Mouse (Mus musculus): ENCODE measurements at regions not wholly inside any gene's neighbourhood (a gene's known extent, or its start where the extent isn't known, plus 50 kb on each side); places are given as distances from the start of the nearest gene placed in this dataset.

DNA sequence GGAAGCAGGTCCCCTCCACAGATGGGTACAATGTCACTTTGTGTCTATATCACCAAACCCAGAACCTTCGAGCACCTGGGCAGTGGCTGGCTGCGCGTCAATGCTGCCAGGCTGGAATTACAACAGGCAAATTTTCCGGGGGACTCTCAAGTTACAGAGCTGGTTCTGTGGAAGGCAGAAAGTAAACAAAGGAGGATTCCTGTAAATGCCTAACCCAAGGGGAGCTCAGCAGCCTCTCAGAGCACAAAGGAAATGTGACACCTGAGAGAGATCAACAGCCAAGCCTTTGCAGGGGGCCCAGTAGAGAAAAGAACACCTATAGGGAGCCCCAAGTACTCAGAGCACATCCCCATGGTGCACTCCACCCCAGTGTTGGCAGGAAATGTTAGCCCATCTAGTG is 70.7 kb downstream of the Setd4 start:
- Histone ChIP-seq H3K27me3 (ENCODE audit: insufficient read depth, poor library complexity, severe bottlenecking) (no peaks in the 10 kb centered on the region), H3K4me1 (replicated peaks) (peaks cover 7% of the 10 kb centered on the region; the same call in 1 of the 2 replicates), H3K36me3 (no peaks in the 10 kb centered on the region), H3K27ac (no peak overlapping the region), H3K9me3 (no peaks in the 10 kb centered on the region), H3K4me3 (no peak overlapping the region)
- DNase-seq (ENCODE audit: low spot score) = no peak
- 20% methylated on average over 4 of the region's 4 CpGs for WGBS

DNA sequence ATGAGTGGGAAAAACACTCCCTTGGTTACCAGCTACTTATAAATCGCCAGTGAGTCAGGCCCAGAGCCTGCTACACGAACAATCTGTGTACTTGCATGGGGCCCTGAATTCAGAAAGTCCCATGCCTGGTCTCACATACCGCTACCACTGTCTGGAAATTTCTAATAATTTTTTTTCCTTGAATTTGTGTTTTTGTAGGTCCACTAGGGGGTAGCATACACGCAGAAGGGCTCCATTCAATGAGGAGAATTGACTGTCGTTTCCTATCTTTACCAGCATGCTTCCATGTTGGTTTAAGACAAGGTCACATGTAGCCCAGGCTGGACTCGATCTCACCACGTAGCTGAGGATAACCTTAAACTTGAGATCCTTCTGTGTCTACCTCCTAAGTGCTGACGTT is 71.9 kb downstream of the Setd4 start:
- H3K9me3 ChIP-seq = no peaks in the 10 kb centered on the region
- no peak overlapping the region for H3K27ac ChIP-seq
- no peaks in the 10 kb centered on the region for H3K27me3 ChIP-seq (ENCODE audit: insufficient read depth, poor library complexity, severe bottlenecking)
- peaks cover 11% of the 10 kb centered on the region; the same call in 1 of the 2 replicates for H3K4me1 ChIP-seq (replicated peaks)
- DNase-seq (ENCODE audit: low spot score) = no peak
- 78% methylated on average over 8 of the region's 8 CpGs for WGBS
- H3K36me3 ChIP-seq = no peaks in the 10 kb centered on the region
- H3K4me3 ChIP-seq = no peak overlapping the region

DNA sequence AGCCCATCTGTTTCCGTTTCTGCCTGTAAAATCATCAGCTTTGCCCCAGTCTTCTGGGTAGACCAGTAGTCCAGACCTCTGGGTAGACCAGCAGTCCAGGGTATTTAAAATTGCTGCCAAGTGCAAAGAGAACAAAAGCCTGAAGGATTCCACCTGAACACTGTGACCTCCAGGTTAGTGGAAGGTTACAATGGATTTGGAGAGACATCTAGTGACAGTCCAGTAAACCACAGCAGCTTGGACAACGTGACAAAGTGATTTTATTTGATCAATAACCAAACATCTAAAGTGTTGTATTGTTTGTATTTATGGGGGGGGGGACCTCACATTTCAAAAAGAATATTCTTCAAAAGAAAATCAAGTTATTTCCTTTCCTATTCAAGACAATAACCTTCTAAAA is 81.4 kb downstream of the Setd4 start:
- Histone ChIP-seq H3K9me3 (no peaks in the 10 kb centered on the region), H3K36me3 (no peaks in the 10 kb centered on the region), H3K27me3 (ENCODE audit: insufficient read depth, poor library complexity, severe bottlenecking) (no peaks in the 10 kb centered on the region), H3K4me1 (replicated peaks) (0 out of 2 replicates have a peak, but pooled peaks cover under 1% of the 10 kb centered on the region), H3K27ac (no peak overlapping the region), H3K4me3 (no peak overlapping the region)
- no peak for DNase-seq (ENCODE audit: low spot score)
- 79% methylated on average over 2 of the region's 2 CpGs for WGBS

DNA sequence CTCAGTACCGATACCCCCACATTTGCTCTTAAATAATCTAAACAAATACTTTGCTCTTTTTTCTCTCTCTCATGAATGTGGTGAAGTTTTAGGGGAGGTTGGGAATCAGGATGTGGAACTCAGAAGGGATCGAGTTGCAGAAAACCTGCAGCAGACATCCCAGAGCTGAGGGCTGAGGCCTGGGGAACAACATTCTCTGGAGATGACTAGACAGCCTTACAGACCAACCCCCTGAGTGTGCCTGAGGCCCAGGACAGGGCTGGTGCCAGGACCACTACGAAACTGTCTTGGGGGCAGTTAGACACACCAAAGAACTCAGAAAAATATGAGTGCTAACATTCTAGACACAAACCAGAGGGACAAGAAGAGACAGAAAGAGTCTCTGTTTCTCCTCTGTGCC is 83.4 kb downstream of the Setd4 start:
- Histone ChIP-seq H3K4me3 (no peak overlapping the region), H3K9me3 (no peaks in the 10 kb centered on the region), H3K27ac (no peak overlapping the region), H3K27me3 (ENCODE audit: insufficient read depth, poor library complexity, severe bottlenecking) (no peaks in the 10 kb centered on the region), H3K36me3 (no peaks in the 10 kb centered on the region), H3K4me1 (replicated peaks) (peaks cover under 1% of the 10 kb centered on the region; the same call in 1 of the 2 replicates)
- 80% methylated on average over 3 of the region's 3 CpGs for WGBS
- no peak for DNase-seq (ENCODE audit: low spot score)

DNA sequence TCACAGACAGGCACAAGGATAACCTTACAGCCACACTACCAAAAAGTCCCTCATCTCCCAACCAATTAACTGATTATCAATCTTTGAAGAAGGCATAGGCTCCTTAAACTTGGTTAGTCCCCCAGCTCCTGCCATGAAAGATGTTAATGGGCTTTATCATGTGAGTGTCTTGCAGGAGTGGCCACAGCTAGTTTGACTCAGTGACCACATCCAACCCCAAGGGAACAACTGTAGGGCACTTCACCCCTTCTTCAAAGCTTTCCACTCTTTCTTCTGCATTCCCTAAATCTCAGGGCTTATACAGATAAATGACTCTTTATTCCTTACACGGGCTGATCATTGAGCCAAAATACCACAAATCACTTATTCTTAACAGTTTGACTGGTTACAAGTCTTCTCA is 85.2 kb downstream of the Setd4 start:
- no peak for DNase-seq (ENCODE audit: low spot score)
- Histone ChIP-seq H3K4me1 (replicated peaks) (peaks cover 8% of the 10 kb centered on the region; the same call in 1 of the 2 replicates), H3K9me3 (no peaks in the 10 kb centered on the region), H3K27ac (no peak overlapping the region), H3K27me3 (ENCODE audit: insufficient read depth, poor library complexity, severe bottlenecking) (no peaks in the 10 kb centered on the region), H3K4me3 (no peak overlapping the region), H3K36me3 (no peaks in the 10 kb centered on the region)
- 84% methylated on average over 1 of the region's 1 CpGs for WGBS

DNA sequence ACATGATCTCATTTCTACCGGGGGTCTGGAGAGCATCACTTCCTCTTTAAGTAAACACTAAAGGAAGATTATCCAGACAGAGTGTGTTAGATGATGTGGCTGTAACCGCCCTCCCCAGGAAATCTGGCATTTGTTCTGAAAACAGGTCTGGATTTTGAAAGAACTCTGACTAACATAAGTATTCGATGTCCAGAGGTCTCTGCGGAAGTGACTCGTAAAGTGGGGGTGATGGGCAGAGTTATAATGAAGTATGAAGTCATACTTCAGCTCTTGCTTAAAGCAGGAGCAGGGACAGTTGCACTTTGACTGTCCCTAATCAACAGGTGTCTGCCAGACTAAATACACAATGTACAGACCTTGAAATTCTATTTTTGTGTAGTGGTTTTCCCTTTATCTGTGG is 87.1 kb downstream of the Setd4 start:
- Histone ChIP-seq H3K9me3 (no peaks in the 10 kb centered on the region), H3K36me3 (no peaks in the 10 kb centered on the region), H3K27ac (no peak overlapping the region), H3K4me3 (no peak overlapping the region), H3K27me3 (ENCODE audit: insufficient read depth, poor library complexity, severe bottlenecking) (no peaks in the 10 kb centered on the region), H3K4me1 (replicated peaks) (peaks cover 14% of the 10 kb centered on the region)
- no peak for DNase-seq (ENCODE audit: low spot score)
- 88% methylated on average over 5 of the region's 5 CpGs for WGBS

DNA sequence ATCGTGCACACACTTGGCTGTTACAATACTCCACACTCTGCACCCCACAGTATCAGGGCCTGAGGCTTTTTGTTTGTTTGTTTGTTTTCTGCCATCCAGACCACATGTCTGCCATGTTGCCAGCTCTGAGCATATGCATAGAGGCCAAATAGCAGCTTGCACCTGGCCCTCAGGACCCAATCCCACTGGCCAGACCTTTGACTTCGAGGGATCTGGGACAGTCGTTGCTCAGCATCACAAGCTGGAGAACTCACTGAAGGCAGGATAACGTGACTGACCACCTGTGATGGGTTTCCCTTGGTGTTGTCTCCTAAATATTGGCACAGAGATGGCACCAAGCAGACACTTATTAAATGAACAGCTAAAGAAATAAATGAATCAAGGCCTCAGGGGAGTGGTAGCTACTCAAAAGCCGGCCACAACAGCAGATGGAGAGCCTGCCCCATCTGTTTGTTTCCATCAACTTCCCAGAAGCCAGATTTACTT is 88.4 kb downstream of the Setd4 start:
- H3K27me3 ChIP-seq (ENCODE audit: insufficient read depth, poor library complexity, severe bottlenecking) = no peaks in the 10 kb centered on the region
- no peak for DNase-seq (ENCODE audit: low spot score)
- no peak overlapping the region for H3K4me3 ChIP-seq
- H3K4me1 ChIP-seq (replicated peaks) = peaks cover 14% of the 10 kb centered on the region
- H3K27ac ChIP-seq = peak overlapping the region; percentile 13; the same call in 1 of the 2 replicates
- H3K36me3 ChIP-seq = no peaks in the 10 kb centered on the region
- H3K9me3 ChIP-seq = no peaks in the 10 kb centered on the region
- WGBS = 73% methylated on average over 5 of the region's 5 CpGs

DNA sequence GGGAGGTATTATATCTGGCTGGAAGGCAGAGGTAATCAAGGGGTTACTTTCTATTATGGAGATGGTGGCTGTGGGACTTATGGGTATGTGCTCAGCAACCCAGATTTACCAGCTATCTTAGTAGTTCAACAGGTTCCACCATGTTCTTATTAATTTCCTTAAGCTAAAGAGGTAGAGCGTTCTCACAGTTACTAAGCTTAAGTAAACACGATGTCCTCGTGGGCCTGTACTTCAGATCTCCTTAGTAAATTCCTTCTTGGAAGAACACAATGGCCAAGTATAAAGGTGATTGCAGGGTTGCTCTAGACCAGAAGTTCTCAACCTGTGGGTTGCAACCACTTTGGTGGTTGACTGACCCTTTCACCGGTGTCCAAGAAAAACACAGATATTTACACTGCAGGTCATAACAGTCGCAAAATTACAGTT is 90.2 kb downstream of the Setd4 start:
- Histone ChIP-seq H3K4me1 (replicated peaks) (peaks cover 14% of the 10 kb centered on the region), H3K4me3 (no peak overlapping the region), H3K27ac (no peak overlapping the region), H3K36me3 (no peaks in the 10 kb centered on the region), H3K27me3 (ENCODE audit: insufficient read depth, poor library complexity, severe bottlenecking) (no peaks in the 10 kb centered on the region), H3K9me3 (no peaks in the 10 kb centered on the region)
- DNase-seq (ENCODE audit: low spot score) = no peak
- WGBS = 88% methylated on average over 5 of the region's 5 CpGs

DNA sequence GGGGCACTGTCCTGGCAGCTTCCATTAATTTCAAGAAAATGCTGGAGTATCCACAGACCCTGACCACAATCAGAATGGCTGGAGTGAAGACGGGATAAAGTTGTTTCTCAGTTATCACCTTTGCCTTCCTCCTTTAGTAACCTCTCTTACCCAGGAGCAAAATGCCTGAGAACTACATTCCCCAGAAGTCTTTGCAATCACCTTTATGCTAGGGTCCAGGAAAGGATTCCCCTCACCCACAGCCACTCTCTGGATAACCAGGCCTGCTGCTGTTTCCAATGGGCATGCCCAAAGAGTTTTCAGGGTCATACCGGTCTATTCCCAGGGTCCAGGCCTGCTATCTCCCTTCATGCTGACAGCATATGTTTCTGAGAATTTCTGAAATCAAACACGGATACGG is 91.9 kb downstream of the Setd4 start:
- H3K36me3 ChIP-seq = no peaks in the 10 kb centered on the region
- no peak overlapping the region for H3K4me3 ChIP-seq
- no peaks in the 10 kb centered on the region for H3K27me3 ChIP-seq (ENCODE audit: insufficient read depth, poor library complexity, severe bottlenecking)
- peaks cover 5% of the 10 kb centered on the region; the same call in 1 of the 2 replicates for H3K9me3 ChIP-seq
- H3K4me1 ChIP-seq (replicated peaks) = peaks cover 14% of the 10 kb centered on the region
- H3K27ac ChIP-seq = no peak overlapping the region
- DNase-seq (ENCODE audit: low spot score) = no peak
- 84% methylated on average over 4 of the region's 4 CpGs for WGBS

DNA sequence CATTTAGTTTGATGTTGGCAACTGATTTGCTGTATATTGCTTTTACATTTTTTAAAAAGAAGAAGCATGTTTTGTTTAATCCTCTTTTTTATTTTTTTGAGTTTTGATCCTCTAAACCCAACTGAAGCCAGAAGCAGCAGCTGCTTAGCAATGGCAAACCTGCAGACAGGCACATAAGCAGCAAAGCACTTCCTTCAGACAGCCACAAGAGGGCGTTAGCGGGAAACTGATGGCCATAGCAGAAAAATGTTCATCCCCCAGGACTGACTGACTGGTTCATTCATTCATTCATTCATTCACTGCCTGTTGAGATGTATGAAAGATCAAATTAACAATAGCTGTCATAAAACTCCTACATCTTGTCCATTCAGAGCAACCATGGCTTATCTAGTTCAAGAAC is 92.3 kb downstream of the Setd4 start:
- no peak overlapping the region for H3K4me3 ChIP-seq
- H3K27ac ChIP-seq = no peak overlapping the region
- H3K9me3 ChIP-seq = peaks cover 5% of the 10 kb centered on the region; the same call in 1 of the 2 replicates
- peaks cover 14% of the 10 kb centered on the region for H3K4me1 ChIP-seq (replicated peaks)
- 0% methylated on average over 2 of the region's 2 CpGs for WGBS
- no peak for DNase-seq (ENCODE audit: low spot score)
- H3K27me3 ChIP-seq (ENCODE audit: insufficient read depth, poor library complexity, severe bottlenecking) = no peaks in the 10 kb centered on the region
- no peaks in the 10 kb centered on the region for H3K36me3 ChIP-seq

DNA sequence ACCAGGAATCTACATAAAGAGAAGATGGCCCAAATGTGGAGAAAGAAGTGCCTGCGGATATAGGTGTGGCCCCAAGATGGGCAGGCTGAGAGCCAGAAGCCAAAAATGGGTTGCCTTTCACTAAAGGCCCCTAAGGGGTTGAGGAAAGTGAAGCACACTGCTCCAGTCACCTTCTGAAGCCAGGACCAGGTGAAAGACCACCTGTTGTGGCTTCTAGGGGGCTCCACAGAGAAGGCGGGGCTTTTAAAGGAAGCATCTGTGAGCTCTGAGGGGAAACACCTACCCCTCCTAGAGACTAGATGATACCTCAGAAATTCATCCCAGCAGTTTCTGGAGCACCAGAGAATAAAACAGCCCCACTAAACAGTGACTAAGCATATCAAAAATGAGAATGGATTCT is 105.1 kb downstream of the Setd4 start:
- H3K36me3 ChIP-seq = no peaks in the 10 kb centered on the region
- no peak overlapping the region for H3K27ac ChIP-seq
- H3K27me3 ChIP-seq (ENCODE audit: insufficient read depth, poor library complexity, severe bottlenecking) = no peaks in the 10 kb centered on the region
- 91% methylated on average over 2 of the region's 2 CpGs for WGBS
- DNase-seq (ENCODE audit: low spot score) = no peak
- peaks cover 8% of the 10 kb centered on the region; the same call in 1 of the 2 replicates for H3K9me3 ChIP-seq
- no peak overlapping the region for H3K4me3 ChIP-seq
- no peaks in the 10 kb centered on the region for H3K4me1 ChIP-seq (replicated peaks)

DNA sequence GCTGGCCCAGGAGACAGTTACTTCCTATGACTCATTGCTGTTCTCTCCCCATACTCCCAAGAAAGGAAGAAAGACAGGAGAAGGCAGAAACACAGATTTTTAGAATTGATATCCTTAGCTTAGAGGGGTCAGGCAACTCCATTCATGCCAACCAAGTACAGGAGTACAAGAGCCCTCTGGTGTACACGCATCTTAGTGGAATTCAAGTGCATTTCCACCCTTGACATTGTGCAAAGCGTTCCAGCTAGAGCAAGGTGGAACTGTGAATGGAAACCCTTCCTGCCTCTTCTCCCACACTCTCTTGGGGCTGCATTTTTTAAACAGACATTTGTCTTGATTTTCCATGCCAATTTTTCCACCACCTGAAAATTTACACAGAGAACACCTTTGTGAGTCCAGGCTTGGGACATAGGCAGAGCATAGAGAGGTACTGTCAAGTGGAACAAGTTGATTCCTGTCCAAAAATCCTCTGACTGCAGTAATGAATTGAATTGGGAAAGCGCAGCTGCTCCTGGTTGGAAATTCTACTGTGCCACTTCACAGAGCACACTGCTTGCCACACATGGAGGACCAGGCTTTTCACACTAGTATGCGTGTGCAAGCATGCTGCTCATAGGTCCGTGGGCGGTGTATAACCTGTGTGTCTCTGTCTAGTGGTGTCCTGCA is 110.4 kb downstream of the Setd4 start:
- Histone ChIP-seq H3K9me3 (no peaks in the 10 kb centered on the region), H3K4me1 (replicated peaks) (0 out of 2 replicates have a peak, but pooled peaks cover 4% of the 10 kb centered on the region), H3K27ac (no peak overlapping the region), H3K36me3 (no peaks in the 10 kb centered on the region), H3K4me3 (no peak overlapping the region), H3K27me3 (ENCODE audit: insufficient read depth, poor library complexity, severe bottlenecking) (no peaks in the 10 kb centered on the region)
- no peak for DNase-seq (ENCODE audit: low spot score)
- 90% methylated on average over 6 of the region's 6 CpGs for WGBS

DNA sequence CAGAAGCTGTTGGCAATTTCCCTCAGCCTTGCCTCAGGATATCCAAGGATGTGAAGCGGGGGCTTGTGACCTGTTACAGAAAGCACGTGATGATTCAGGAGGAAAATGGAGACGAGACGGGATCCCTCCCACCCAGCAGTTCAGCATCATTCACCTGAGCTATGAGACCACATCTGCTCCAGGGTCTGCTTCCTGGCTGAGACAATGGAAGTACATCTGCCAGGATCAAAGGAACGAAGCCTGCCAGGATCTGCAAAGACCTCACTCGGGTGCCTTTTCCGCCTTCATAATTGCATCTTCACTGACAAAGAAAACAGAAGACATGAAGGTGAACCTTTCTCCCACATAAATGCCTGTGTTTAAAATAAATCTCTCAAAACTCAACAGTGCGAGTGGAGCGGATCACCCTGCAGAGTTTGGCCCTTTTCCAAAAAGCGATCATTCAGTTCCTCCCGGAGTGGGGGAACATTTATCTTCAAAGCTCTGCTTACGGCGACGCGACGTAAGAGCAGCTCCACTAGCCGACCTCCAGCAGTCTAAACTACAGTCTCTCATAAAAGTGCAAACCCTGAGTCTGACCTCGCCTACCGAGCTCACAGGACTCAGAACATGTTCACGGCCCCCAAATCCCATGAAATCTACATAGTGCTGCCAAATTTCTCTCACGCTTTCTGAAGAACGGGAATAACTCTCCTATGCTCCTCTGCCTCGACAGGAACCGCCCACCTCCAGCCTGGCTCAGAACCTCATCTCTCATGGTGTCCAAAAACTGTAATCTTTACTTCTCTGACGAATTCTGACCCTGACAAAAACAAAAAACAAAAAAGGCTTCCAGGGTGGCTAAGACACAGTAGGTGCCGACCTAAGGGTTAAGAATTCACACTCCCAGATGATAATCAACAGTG is 117.0 kb downstream of the Setd4 start:
- H3K4me1 ChIP-seq (replicated peaks) = 0 out of 2 replicates have a peak, but pooled peaks cover 4% of the 10 kb centered on the region
- no peaks in the 10 kb centered on the region for H3K27me3 ChIP-seq (ENCODE audit: insufficient read depth, poor library complexity, severe bottlenecking)
- H3K27ac ChIP-seq = no peak overlapping the region
- DNase-seq (ENCODE audit: low spot score) = no peak
- H3K4me3 ChIP-seq = no peak overlapping the region
- no peaks in the 10 kb centered on the region for H3K36me3 ChIP-seq
- 77% methylated on average over 26 of the region's 26 CpGs for WGBS
- no peaks in the 10 kb centered on the region for H3K9me3 ChIP-seq

Measured in hindbrain, embryonic 10.5 days (tissue).